Mouse (Mus musculus) ES-Bruce4 (cell line): Measurements from ENCODE around the gene Ntn4. TPM values are rescaled to one million over a fixed set of nuclear protein-coding genes. Genes with fewer than 3 reads are reported as not detected.

Experiments
- H3K27ac ChIP-seq: 2 replicates; pipeline ENCODE4 v1.5.1; 2012; ENCODE audit warnings: low read length, inconsistent platforms; ENCODE audit not compliant: insufficient read depth
- H3K27me3 ChIP-seq: 2 replicates; pipeline ENCODE4 v1.6.1; 2012; ENCODE audit warnings: mild to moderate bottlenecking, low read length, inconsistent platforms; ENCODE audit not compliant: control insufficient read depth, poor library complexity, insufficient read depth, severe bottlenecking
- H3K36me3 ChIP-seq: 2 replicates; pipeline ENCODE4 v1.6.1; 2012; ENCODE audit warnings: inconsistent platforms, mild to moderate bottlenecking, low read length, moderate library complexity; ENCODE audit not compliant: control insufficient read depth, poor library complexity, insufficient read depth, severe bottlenecking
- H3K4me1 ChIP-seq: one replicate; pipeline ENCODE4 v1.8.1; 2011; ENCODE audit warnings: low read length; ENCODE audit not compliant: control insufficient read depth, insufficient read depth
- H3K4me3 ChIP-seq: 2 replicates; pipeline ENCODE4 v1.5.1; 2011; ENCODE audit warnings: low read depth, mild to moderate bottlenecking, low read length
- H3K9ac ChIP-seq: 2 replicates; pipeline ENCODE4 v1.6.1; 2012; ENCODE audit warnings: low read depth, mild to moderate bottlenecking, inconsistent platforms; ENCODE audit not compliant: poor library complexity, severe bottlenecking
- H3K9me3 ChIP-seq: replicated peaks from 2 replicates; pipeline ENCODE4 v1.6.1; 2012; ENCODE audit warnings: mild to moderate bottlenecking, low read length, inconsistent platforms; ENCODE audit not compliant: control insufficient read depth, poor library complexity, insufficient read depth, severe bottlenecking
- CTCF ChIP-seq: IDR thresholded peaks from one replicate; pipeline ENCODE4 v1.8.1; 2011; ENCODE audit warnings: low read depth, low read length
- EP300 ChIP-seq: IDR thresholded peaks from 2 replicates; pipeline ENCODE4 v1.6.1; 2011; ENCODE audit warnings: low read depth, low read length; ENCODE audit not compliant: insufficient read depth
- POLR2A ChIP-seq: IDR thresholded peaks from one replicate; pipeline ENCODE4 v1.8.1; 2011; ENCODE audit warnings: low read length; ENCODE audit not compliant: insufficient read depth
- polyA plus RNA-seq: library from polyadenylated mRNA; stranded (reverse); fragments of >200 nt; gene quantifications from 2 replicates; pipeline ENCODE4 v1.2.4, GENCODE M21; 2011; ENCODE audit warnings: low read depth; ENCODE audit not compliant: missing spikeins, insufficient read depth, insufficient read length

The Ntn4 gene
- polyA plus RNA-seq: 2.2 TPM in 2 replicates

GRCm38 (mm10) chr10:93640521-93640952 lies at the start of gene Ntn4:
Gene Ntn4, plus strand, starts transcription at chr10:93640681.
- H3K36me3 ChIP-seq: no peaks in the 10 kb centered on the region
- TF ChIP-seq EP300: no peak
- no peak for TF ChIP-seq CTCF
- no peak for TF ChIP-seq POLR2A
- H3K4me1 ChIP-seq: no peaks in the 10 kb centered on the region
- peak within 1 kb of the TSS; percentile 76 for H3K4me3 ChIP-seq
- peak within 1 kb of the TSS; percentile 90 for H3K9ac ChIP-seq
- H3K27me3 ChIP-seq: peaks cover 12% of the 10 kb centered on the region
- no peaks in the 10 kb centered on the region for H3K9me3 ChIP-seq
- no peak within 1 kb of the TSS for H3K27ac ChIP-seq

GRCm38 (mm10) chr10:93592456-93592855 lies 48.0 kb upstream of the Ntn4 start:
- H3K4me1 ChIP-seq: no peaks in the 10 kb centered on the region
- no peaks in the 10 kb centered on the region for H3K27me3 ChIP-seq
- no peak overlapping the region for H3K27ac ChIP-seq
- no peaks in the 10 kb centered on the region for H3K9me3 ChIP-seq
- peaks cover 5% of the 10 kb centered on the region for H3K36me3 ChIP-seq
- H3K9ac ChIP-seq: no peak overlapping the region
- peak; percentile 61 for TF ChIP-seq CTCF
- TF ChIP-seq EP300: no peak
- no peak for TF ChIP-seq POLR2A
- no peak overlapping the region for H3K4me3 ChIP-seq

DNA sequence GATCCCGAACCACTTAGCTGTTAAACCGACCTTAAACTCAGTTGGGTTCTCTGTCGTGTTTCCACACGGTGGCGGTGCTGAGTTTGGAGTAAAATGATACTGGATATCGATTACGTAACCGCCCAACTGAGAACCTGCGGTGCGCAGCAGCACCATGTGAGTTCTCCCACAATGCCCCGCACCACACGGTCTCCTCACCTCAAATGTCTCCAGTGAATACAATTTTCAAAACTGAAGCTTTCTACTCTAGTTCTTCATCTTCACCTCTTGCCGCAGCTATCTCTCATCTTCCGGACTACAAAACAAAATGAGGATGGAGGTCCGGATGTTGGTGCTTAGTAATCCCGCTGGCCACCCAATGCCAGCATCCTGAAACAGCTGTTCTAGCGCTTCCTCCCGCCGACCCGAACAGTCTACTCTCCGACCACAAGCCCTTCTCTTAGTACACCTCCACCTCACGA lies 46.4 kb upstream of the Ntn4 start:
- Histone ChIP-seq H3K4me1 (no peaks in the 10 kb centered on the region), H3K9ac (peak overlapping the region; percentile 67), H3K27ac (no peak overlapping the region), H3K36me3 (no peaks in the 10 kb centered on the region), H3K27me3 (no peaks in the 10 kb centered on the region), H3K9me3 (no peaks in the 10 kb centered on the region), H3K4me3 (peak overlapping the region; percentile 67)
- TF ChIP-seq POLR2A (no peak), CTCF (peak; percentile 51)

DNA sequence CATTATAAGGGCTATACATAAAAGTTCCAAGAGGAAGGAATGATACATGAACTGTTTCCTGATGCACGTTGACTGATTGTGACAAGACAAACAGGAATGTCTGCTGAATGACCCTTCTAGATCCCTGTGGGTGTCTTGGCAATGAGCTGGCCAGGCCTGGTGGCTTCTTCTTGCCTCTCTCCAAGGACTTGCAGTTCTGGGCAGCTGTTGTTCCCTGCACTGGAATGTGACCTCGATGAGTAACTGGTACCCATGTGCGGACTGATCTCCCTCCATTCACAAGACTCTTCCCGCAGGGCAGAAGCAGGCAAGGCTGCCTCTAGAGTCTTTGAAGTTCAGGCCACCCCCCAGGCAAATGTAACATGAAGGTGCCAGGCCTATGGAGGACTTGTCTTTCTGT lies 44.6 kb upstream of the Ntn4 start:
- Histone ChIP-seq H3K4me3 (no peak overlapping the region), H3K9ac (no peak overlapping the region), H3K27ac (no peak overlapping the region), H3K9me3 (no peaks in the 10 kb centered on the region), H3K4me1 (no peaks in the 10 kb centered on the region), H3K27me3 (no peaks in the 10 kb centered on the region), H3K36me3 (no peaks in the 10 kb centered on the region)
- no peak for TF ChIP-seq EP300
- TF ChIP-seq POLR2A: no peak
- TF ChIP-seq CTCF: no peak

- Histone ChIP-seq H3K9ac (no peak overlapping the region), H3K36me3 (no peaks in the 10 kb centered on the region), H3K4me1 (no peaks in the 10 kb centered on the region), H3K9me3 (no peaks in the 10 kb centered on the region), H3K4me3 (no peak overlapping the region), H3K27ac (no peak overlapping the region), H3K27me3 (no peaks in the 10 kb centered on the region)
- TF ChIP-seq POLR2A (no peak), CTCF (no peak), EP300 (no peak)
Observed at GRCm38 (mm10) chr10:93596641-93597040, 43.8 kb upstream of the Ntn4 start.

- H3K27ac ChIP-seq: no peak overlapping the region
- 0 out of 2 replicates have a peak, but pooled peaks cover 5% of the 10 kb centered on the region for H3K9me3 ChIP-seq
- TF ChIP-seq EP300: no peak
- TF ChIP-seq CTCF: no peak
- TF ChIP-seq POLR2A: no peak
- H3K27me3 ChIP-seq: no peaks in the 10 kb centered on the region
- no peaks in the 10 kb centered on the region for H3K4me1 ChIP-seq
- no peak overlapping the region for H3K4me3 ChIP-seq
- no peaks in the 10 kb centered on the region for H3K36me3 ChIP-seq
- no peak overlapping the region for H3K9ac ChIP-seq
Observed at GRCm38 (mm10) chr10:93602309-93602708, 38.2 kb upstream of the Ntn4 start.
